Comparison of ENCODE assay signal across 16 mouse cellular contexts in the genomic region with DNA sequence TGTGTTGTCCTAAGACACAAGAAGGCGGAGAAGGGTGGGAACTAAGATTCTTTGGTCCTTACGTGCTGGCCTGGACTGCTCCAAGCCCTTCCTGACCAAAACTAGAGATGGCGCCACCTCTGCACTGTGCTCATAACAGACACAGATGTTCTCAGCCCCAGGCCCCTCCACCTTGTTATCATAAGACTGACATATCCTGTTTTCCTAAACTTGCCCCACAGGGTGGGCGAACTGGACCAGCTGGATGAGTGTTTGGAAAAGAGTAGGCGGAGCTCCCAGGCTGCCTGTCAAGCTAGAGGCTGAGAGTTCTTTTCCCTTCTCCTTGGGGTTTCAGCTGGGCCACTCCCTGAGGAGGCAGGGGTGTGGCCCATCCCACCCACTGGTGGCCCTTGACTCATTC. TPM values are rescaled to one million over a fixed set of nuclear protein-coding genes. Genes with fewer than 3 reads are reported as not detected.
DNase-seq lines count a peak whose midpoint lies in the region; ATAC-seq and TF ChIP-seq lines count a peak whose summit lies in the region.
"Had no signal": no experiment of that assay in that cellular context is flagged by ENCODE, and none has a peak within 500 bp of the region (broad histone marks: within the 10 kb centered on the region; RNA-seq: fewer than 3 reads in every experiment).

No protein-coding gene starts in this region.

- H3K4me3 ChIP-seq in heart, embryonic 15.5 days: no peak overlapping the region
- H3K4me3 ChIP-seq in lung, embryonic 16.5 days (ENCODE audit: low read length): no peak overlapping the region
- no peak overlapping the region for H3K4me3 ChIP-seq in embryonic facial prominence, embryonic 10.5 days
- H3K4me3 ChIP-seq in stomach, postnatal 0 days (ENCODE audit: low read depth, low read length): no peak overlapping the region
- H3K4me3 ChIP-seq: embryonic facial prominence, embryonic 15.5 days; limb, embryonic 13.5 days; midbrain, embryonic 13.5 days; neural tube, embryonic 15.5 days had no signal

- 67% methylated on average over 5 of the region's 5 CpGs for WGBS in heart, embryonic 15.5 days
- WGBS in lung, embryonic 16.5 days: 41% methylated on average over 5 of the region's 5 CpGs
- WGBS in embryonic facial prominence, embryonic 10.5 days: 59% methylated on average over 5 of the region's 5 CpGs
- WGBS in stomach, postnatal 0 days: 49% methylated on average over 5 of the region's 5 CpGs

- no peak overlapping the region for H3K27ac ChIP-seq in heart, embryonic 15.5 days
- peak overlapping the region; percentile 27; the same call in 1 of the 2 replicates for H3K27ac ChIP-seq in lung, embryonic 16.5 days (ENCODE audit: low read length)
- no peak overlapping the region for H3K27ac ChIP-seq in embryonic facial prominence, embryonic 10.5 days (replicated peaks)
- peak overlapping the region; percentile 30; the same call in 1 of the 2 replicates for H3K27ac ChIP-seq in stomach, postnatal 0 days (replicated peaks)
- H3K27ac ChIP-seq: embryonic facial prominence, embryonic 15.5 days; limb, embryonic 13.5 days; midbrain, embryonic 13.5 days; neural tube, embryonic 15.5 days had no signal

- H3K27me3 ChIP-seq in heart, embryonic 15.5 days: no peaks in the 10 kb centered on the region
- H3K27me3 ChIP-seq in lung, embryonic 16.5 days (ENCODE audit: control insufficient read depth, insufficient read depth, low read depth, low read length): no peaks in the 10 kb centered on the region
- no peaks in the 10 kb centered on the region for H3K27me3 ChIP-seq in embryonic facial prominence, embryonic 10.5 days (replicated peaks; ENCODE audit: low read depth, poor library complexity, severe bottlenecking)
- no peaks in the 10 kb centered on the region for H3K27me3 ChIP-seq in stomach, postnatal 0 days (ENCODE audit: control insufficient read depth, insufficient read depth, low read length)
- H3K27me3 ChIP-seq: embryonic facial prominence, embryonic 15.5 days; limb, embryonic 13.5 days; midbrain, embryonic 13.5 days; neural tube, embryonic 15.5 days had no signal

- no peak overlapping the region for H3K9ac ChIP-seq in heart, embryonic 15.5 days
- H3K9ac ChIP-seq in lung, embryonic 16.5 days (ENCODE audit: low read length): no peak overlapping the region
- H3K9ac ChIP-seq in stomach, postnatal 0 days (ENCODE audit: low read length): no peak overlapping the region
- H3K9ac ChIP-seq: embryonic facial prominence, embryonic 15.5 days; limb, embryonic 13.5 days; midbrain, embryonic 13.5 days; neural tube, embryonic 15.5 days had no signal

- TF ChIP-seq EP300 in stomach, postnatal 0 days (optimal IDR thresholded peaks at IDR 0.05): peak; percentile 71

- ATAC-seq in heart, embryonic 15.5 days (replicated peaks; ENCODE audit: insufficient number of reproducible peaks, insufficient read depth, low FRiP score, low read depth): peak; percentile 56; the same call in 1 of the 2 replicates
- ATAC-seq in lung, embryonic 16.5 days (ENCODE audit: low read depth): 0 out of 2 replicates have a peak, but pooled peaks have one; percentile 44
- peak; percentile 30; the same call in 1 of the 2 replicates for ATAC-seq in stomach, postnatal 0 days (ENCODE audit: low FRiP score, low TSS enrichment)
- ATAC-seq: midbrain, embryonic 13.5 days had no signal

- TF ChIP-seq CTCF in stomach, postnatal 0 days (IDR thresholded peaks at IDR 0.05; ENCODE audit: low read depth): peak; percentile 31

- no peaks in the 10 kb centered on the region for H3K36me3 ChIP-seq in heart, embryonic 15.5 days
- peaks cover 10% of the 10 kb centered on the region; the same call in 1 of the 2 replicates for H3K36me3 ChIP-seq in lung, embryonic 16.5 days (ENCODE audit: control insufficient read depth, insufficient read depth, low read length)
- H3K36me3 ChIP-seq in embryonic facial prominence, embryonic 10.5 days (replicated peaks): peaks cover 26% of the 10 kb centered on the region
- H3K36me3 ChIP-seq in stomach, postnatal 0 days (ENCODE audit: control insufficient read depth, insufficient read depth, low read length): no peaks in the 10 kb centered on the region

- H3K4me2 ChIP-seq in heart, embryonic 15.5 days: no peak overlapping the region
- H3K4me2 ChIP-seq in lung, embryonic 16.5 days (ENCODE audit: low read depth, low read length): no peak overlapping the region
- no peak overlapping the region for H3K4me2 ChIP-seq in stomach, postnatal 0 days (replicated peaks; ENCODE audit: low read depth)
- H3K4me2 ChIP-seq: embryonic facial prominence, embryonic 15.5 days; limb, embryonic 13.5 days; midbrain, embryonic 13.5 days; neural tube, embryonic 15.5 days had no signal

- peaks cover 18% of the 10 kb centered on the region for H3K4me1 ChIP-seq in heart, embryonic 15.5 days (replicated peaks)
- peaks cover 7% of the 10 kb centered on the region for H3K4me1 ChIP-seq in lung, embryonic 16.5 days (replicated peaks; ENCODE audit: control insufficient read depth, insufficient read depth, low read length)
- peaks cover 19% of the 10 kb centered on the region for H3K4me1 ChIP-seq in embryonic facial prominence, embryonic 10.5 days
- no peaks in the 10 kb centered on the region for H3K4me1 ChIP-seq in stomach, postnatal 0 days (replicated peaks; ENCODE audit: control insufficient read depth, insufficient read depth)

- no peak for DNase-seq in heart, postnatal 4 days
- DNase-seq in lung, postnatal 14 days: no peak
- DNase-seq in embryonic facial prominence, embryonic 10.5 days (ENCODE audit: low spot score): peak; percentile 45
- no peak for DNase-seq in stomach, postnatal 0 days (ENCODE audit: low spot score)
- no peak for DNase-seq in ovary, postnatal 36 days (ENCODE audit: low spot score)
- no peak for DNase-seq in left cerebral cortex, adult 9 months (ENCODE audit: low spot score in 2 of 2)
- DNase-seq: adrenal gland, postnatal 36 days; cerebellum, adult 18-20 months; heart, postnatal 10 days; kidney, adult 8-10 months had no signal

- no peaks in the 10 kb centered on the region for H3K9me3 ChIP-seq in heart, embryonic 15.5 days (replicated peaks)
- H3K9me3 ChIP-seq in lung, embryonic 16.5 days (ENCODE audit: control insufficient read depth, low read length): no peaks in the 10 kb centered on the region
- no peaks in the 10 kb centered on the region for H3K9me3 ChIP-seq in embryonic facial prominence, embryonic 10.5 days
- no peaks in the 10 kb centered on the region for H3K9me3 ChIP-seq in stomach, postnatal 0 days (ENCODE audit: control insufficient read depth, low read length)
- H3K9me3 ChIP-seq: embryonic facial prominence, embryonic 15.5 days; limb, embryonic 13.5 days; midbrain, embryonic 13.5 days; neural tube, embryonic 15.5 days had no signal

RNA-seq across cellular contexts. Expression of a gene that starts 4.8 kb away (rescaled TPM):
- polyA plus RNA-seq in heart, embryonic 15.5 days (2015; fragmentation: Nextera tagmentation; extraction: Ambion mirVana): 8.1 and 10.3 TPM in 2 replicates
- total RNA-seq in heart, postnatal 4 days (2021): 1 to 10 TPM; 5.0 to 5.8 TPM
- 16.6 and 16.9 TPM in 2 replicates for polyA plus RNA-seq in lung, embryonic 16.5 days (2015; fragmentation: Nextera tagmentation; extraction: Ambion mirVana)
- 24.2 and 27.1 TPM in 2 replicates for polyA plus RNA-seq in embryonic facial prominence, embryonic 10.5 days (2016; fragmentation: Nextera tagmentation; extraction: Ambion mirVana)
- polyA plus RNA-seq in stomach, postnatal 0 days (2015; fragmentation: Nextera tagmentation; extraction: Ambion mirVana): 10.1 and 11.4 TPM in 2 replicates

RNA-seq across cellular contexts. Expression of a gene that starts 10.6 kb away (rescaled TPM):
- not detected in 2 replicates for polyA plus RNA-seq in heart, embryonic 15.5 days (2015; fragmentation: Nextera tagmentation; extraction: Ambion mirVana)
- 1 to 10 TPM in 1 of 2 experiments, under 1 TPM in 1; 0.92 to 1.9 TPM for total RNA-seq in heart, postnatal 4 days (2021)
- polyA plus RNA-seq in lung, embryonic 16.5 days (2015; fragmentation: Nextera tagmentation; extraction: Ambion mirVana): not detected in 2 replicates
- polyA plus RNA-seq in embryonic facial prominence, embryonic 10.5 days (2016; fragmentation: Nextera tagmentation; extraction: Ambion mirVana): not detected in 2 replicates
- not detected in 2 replicates for polyA plus RNA-seq in stomach, postnatal 0 days (2015; fragmentation: Nextera tagmentation; extraction: Ambion mirVana)
- total RNA-seq: adrenal gland, postnatal 36 days had no signal
- polyA plus RNA-seq: embryonic facial prominence, embryonic 15.5 days; limb, embryonic 13.5 days; midbrain, embryonic 13.5 days; neural tube, embryonic 15.5 days had no signal

RNA-seq across cellular contexts. Expression of a gene that starts 12.8 kb away (rescaled TPM):
- polyA plus RNA-seq in heart, embryonic 15.5 days (2015; fragmentation: Nextera tagmentation; extraction: Ambion mirVana): 4.9 TPM in 2 replicates
- total RNA-seq in heart, postnatal 4 days (2021): 1 to 10 TPM; 1.8 to 2.3 TPM
- polyA plus RNA-seq in lung, embryonic 16.5 days (2015; fragmentation: Nextera tagmentation; extraction: Ambion mirVana): 7.9 and 8.9 TPM in 2 replicates
- 8.5 and 8.6 TPM in 2 replicates for polyA plus RNA-seq in embryonic facial prominence, embryonic 10.5 days (2016; fragmentation: Nextera tagmentation; extraction: Ambion mirVana)
- polyA plus RNA-seq in stomach, postnatal 0 days (2015; fragmentation: Nextera tagmentation; extraction: Ambion mirVana): 3.8 and 4.4 TPM in 2 replicates

RNA-seq across cellular contexts. Expression of a gene that starts 13.0 kb away (rescaled TPM):
- polyA plus RNA-seq in heart, embryonic 15.5 days (2015; fragmentation: Nextera tagmentation; extraction: Ambion mirVana): 12.0 and 15.0 TPM in 2 replicates
- 10 to 100 TPM; 13.1 to 13.5 TPM for total RNA-seq in heart, postnatal 4 days (2021)
- 21.9 and 24.5 TPM in 2 replicates for polyA plus RNA-seq in lung, embryonic 16.5 days (2015; fragmentation: Nextera tagmentation; extraction: Ambion mirVana)
- 13.9 and 15.8 TPM in 2 replicates for polyA plus RNA-seq in embryonic facial prominence, embryonic 10.5 days (2016; fragmentation: Nextera tagmentation; extraction: Ambion mirVana)
- polyA plus RNA-seq in stomach, postnatal 0 days (2015; fragmentation: Nextera tagmentation; extraction: Ambion mirVana): 39.4 and 43.8 TPM in 2 replicates

RNA-seq across cellular contexts. Expression of a gene that starts 15.0 kb away (rescaled TPM):
- 167 and 180 TPM in 2 replicates for polyA plus RNA-seq in heart, embryonic 15.5 days (2015; fragmentation: Nextera tagmentation; extraction: Ambion mirVana)
- 100 to 1,000 TPM; 101 to 104 TPM for total RNA-seq in heart, postnatal 4 days (2021)
- polyA plus RNA-seq in lung, embryonic 16.5 days (2015; fragmentation: Nextera tagmentation; extraction: Ambion mirVana): 156 and 161 TPM in 2 replicates
- 95.8 and 100 TPM in 2 replicates for polyA plus RNA-seq in embryonic facial prominence, embryonic 10.5 days (2016; fragmentation: Nextera tagmentation; extraction: Ambion mirVana)
- polyA plus RNA-seq in stomach, postnatal 0 days (2015; fragmentation: Nextera tagmentation; extraction: Ambion mirVana): 107 and 114 TPM in 2 replicates

Comparison
In these comparisons a context has a peak if more than half of its experiments do, and no peak if none do; other contexts are left out.
1. H3K27ac ChIP-seq: peak in lung, embryonic 16.5 days (single experiment) and stomach, postnatal 0 days (single experiment); none in heart, embryonic 15.5 days (single experiment) and embryonic facial prominence, embryonic 10.5 days (single experiment).
2. Peak in every context shown above with its lines, with median percentiles within 50 percentile points of each other: ATAC-seq.